Mouse (Mus musculus): Measurements from ENCODE around the gene Sorbs1. TPM values are rescaled to one million over a fixed set of nuclear protein-coding genes. Genes with fewer than 3 reads are reported as not detected.
"Not testable (repeated sequence)": the region's sequence is repeated elsewhere in the genome, so short reads cannot be mapped to it uniquely, and the experiment has no call there.

Gene Sorbs1
- polyA plus RNA-seq (2015; fragmentation: Nextera tagmentation; extraction: Ambion mirVana): 72.1 and 76.3 TPM in 2 replicates

GRCm38 (mm10) chr19:40513632-40514078, at the start of gene Sorbs1:
Gene Sorbs1, minus strand, starts transcription at chr19:40513779.
- Histone ChIP-seq H3K4me2 (replicated peaks) (peak within 1 kb of the TSS; percentile 93), H3K9ac (peak within 1 kb of the TSS; percentile 87), H3K4me3 (replicated peaks) (peak within 1 kb of the TSS; percentile 81), H3K36me3 (no peaks in the 10 kb centered on the region), H3K27me3 (replicated peaks) (no peaks in the 10 kb centered on the region), H3K4me1 (replicated peaks) (peaks cover 11% of the 10 kb centered on the region), H3K9me3 (no peaks in the 10 kb centered on the region), H3K27ac (peak within 1 kb of the TSS; percentile 91)
- WGBS: under 1% methylated on average over 46 of the region's 51 CpGs
- ATAC-seq: peak; percentile 99

- not testable (repeated sequence) for ATAC-seq
- WGBS: 72% methylated on average over 13 of the region's 31 CpGs
- peaks cover 34% of the 10 kb centered on the region for H3K36me3 ChIP-seq
These were observed 47.9 kb upstream of the Sorbs1 start for GRCm38 (mm10) chr19:40561521-40561920.

GRCm38 (mm10) chr19:40556029-40556428, 42.5 kb upstream of the Sorbs1 start:
- H3K4me2 ChIP-seq (replicated peaks): no peak overlapping the region
- H3K4me1 ChIP-seq (replicated peaks): peaks cover 9% of the 10 kb centered on the region; the same call in 1 of the 2 replicates
- H3K27me3 ChIP-seq (replicated peaks): no peaks in the 10 kb centered on the region
- no peaks in the 10 kb centered on the region for H3K9me3 ChIP-seq
- ATAC-seq: no peak
- peaks cover 44% of the 10 kb centered on the region for H3K36me3 ChIP-seq
- no peak overlapping the region for H3K27ac ChIP-seq
- no peak overlapping the region for H3K4me3 ChIP-seq (replicated peaks)
- 87% methylated on average over 7 of the region's 7 CpGs for WGBS
- H3K9ac ChIP-seq: no peak overlapping the region

More at GRCm38 (mm10) chr19:40561521-40561920, 47.9 kb upstream of the Sorbs1 start:
- not testable (repeated sequence) for H3K27ac ChIP-seq; H3K9me3 ChIP-seq; H3K4me1 ChIP-seq (replicated peaks); H3K27me3 ChIP-seq (replicated peaks); H3K9ac ChIP-seq; H3K4me2 ChIP-seq (replicated peaks); H3K4me3 ChIP-seq (replicated peaks)

- no peaks in the 10 kb centered on the region for H3K9me3 ChIP-seq
- peaks cover 44% of the 10 kb centered on the region for H3K36me3 ChIP-seq
- no peak overlapping the region for H3K9ac ChIP-seq
- no peak overlapping the region for H3K4me2 ChIP-seq (replicated peaks)
- H3K4me1 ChIP-seq (replicated peaks): peaks cover 9% of the 10 kb centered on the region; the same call in 1 of the 2 replicates
- no peak overlapping the region for H3K27ac ChIP-seq
- no peak overlapping the region for H3K4me3 ChIP-seq (replicated peaks)
- 88% methylated on average over 8 of the region's 8 CpGs for WGBS
- ATAC-seq: no peak
- no peaks in the 10 kb centered on the region for H3K27me3 ChIP-seq (replicated peaks)
These were observed 41.6 kb upstream of the Sorbs1 start for GRCm38 (mm10) chr19:40555136-40555535.

GRCm38 (mm10) chr19:40554343-40554742, 40.8 kb upstream of the Sorbs1 start:
- Histone ChIP-seq H3K4me3 (replicated peaks) (no peak overlapping the region), H3K4me1 (replicated peaks) (peaks cover 9% of the 10 kb centered on the region; the same call in 1 of the 2 replicates), H3K36me3 (peaks cover 44% of the 10 kb centered on the region), H3K4me2 (replicated peaks) (no peak overlapping the region), H3K27me3 (replicated peaks) (no peaks in the 10 kb centered on the region), H3K27ac (peak overlapping the region; percentile 70; the same call in 1 of the 2 replicates), H3K9me3 (no peaks in the 10 kb centered on the region), H3K9ac (no peak overlapping the region)
- WGBS: 68% methylated on average over 11 of the region's 11 CpGs
- ATAC-seq: no peak

- 60% methylated on average over 6 of the region's 6 CpGs for WGBS
- H3K9ac ChIP-seq: no peak overlapping the region
- no peak overlapping the region for H3K4me3 ChIP-seq (replicated peaks)
- H3K27ac ChIP-seq: peak overlapping the region; percentile 70; the same call in 1 of the 2 replicates
- no peaks in the 10 kb centered on the region for H3K27me3 ChIP-seq (replicated peaks)
- H3K9me3 ChIP-seq: no peaks in the 10 kb centered on the region
- H3K36me3 ChIP-seq: peaks cover 44% of the 10 kb centered on the region
- ATAC-seq: peak; percentile 42
- H3K4me1 ChIP-seq (replicated peaks): peaks cover 9% of the 10 kb centered on the region; the same call in 1 of the 2 replicates
- H3K4me2 ChIP-seq (replicated peaks): no peak overlapping the region
These were observed 40.3 kb upstream of the Sorbs1 start for GRCm38 (mm10) chr19:40553849-40554248.

GRCm38 (mm10) chr19:40553014-40553789, 39.6 kb upstream of the Sorbs1 start:
- H3K36me3 ChIP-seq: peaks cover 44% of the 10 kb centered on the region
- no peak overlapping the region for H3K4me3 ChIP-seq (replicated peaks)
- H3K27ac ChIP-seq: no peak overlapping the region
- no peak overlapping the region for H3K4me2 ChIP-seq (replicated peaks)
- H3K27me3 ChIP-seq (replicated peaks): no peaks in the 10 kb centered on the region
- H3K4me1 ChIP-seq (replicated peaks): peaks cover 9% of the 10 kb centered on the region; the same call in 1 of the 2 replicates
- no peak overlapping the region for H3K9ac ChIP-seq
- H3K9me3 ChIP-seq: no peaks in the 10 kb centered on the region
- ATAC-seq: no peak
- 86% methylated on average over 14 of the region's 14 CpGs for WGBS

GRCm38 (mm10) chr19:40549516-40550135, 36.0 kb upstream of the Sorbs1 start:
- Histone ChIP-seq H3K4me1 (replicated peaks) (peaks cover 6% of the 10 kb centered on the region; the same call in 1 of the 2 replicates), H3K27ac (peak overlapping the region; percentile 59), H3K36me3 (peaks cover 24% of the 10 kb centered on the region; the same call in 1 of the 2 replicates), H3K4me2 (replicated peaks) (no peak overlapping the region), H3K9me3 (no peaks in the 10 kb centered on the region), H3K9ac (no peak overlapping the region), H3K4me3 (replicated peaks) (no peak overlapping the region), H3K27me3 (replicated peaks) (no peaks in the 10 kb centered on the region)
- 61% methylated on average over 6 of the region's 6 CpGs for WGBS
- ATAC-seq: no peak

- Histone ChIP-seq H3K27me3 (replicated peaks) (no peaks in the 10 kb centered on the region), H3K36me3 (peaks cover 24% of the 10 kb centered on the region; the same call in 1 of the 2 replicates), H3K4me2 (replicated peaks) (no peak overlapping the region), H3K9me3 (no peaks in the 10 kb centered on the region), H3K4me1 (replicated peaks) (no peaks in the 10 kb centered on the region), H3K27ac (peak overlapping the region; percentile 27; the same call in 1 of the 2 replicates), H3K4me3 (replicated peaks) (no peak overlapping the region), H3K9ac (no peak overlapping the region)
- 35% methylated on average over 5 of the region's 5 CpGs for WGBS
- 0 out of 2 replicates have a peak, but pooled peaks have one; percentile 21 for ATAC-seq
These were observed 35.4 kb upstream of the Sorbs1 start for GRCm38 (mm10) chr19:40548796-40549515.

GRCm38 (mm10) chr19:40548386-40548785, 34.8 kb upstream of the Sorbs1 start:
- Histone ChIP-seq H3K36me3 (peaks cover 19% of the 10 kb centered on the region; the same call in 1 of the 2 replicates), H3K4me3 (replicated peaks) (no peak overlapping the region), H3K27me3 (replicated peaks) (no peaks in the 10 kb centered on the region), H3K4me1 (replicated peaks) (no peaks in the 10 kb centered on the region), H3K9me3 (no peaks in the 10 kb centered on the region), H3K4me2 (replicated peaks) (no peak overlapping the region), H3K27ac (peak overlapping the region; percentile 27; the same call in 1 of the 2 replicates), H3K9ac (no peak overlapping the region)
- no peak for ATAC-seq
- 86% methylated on average over 6 of the region's 6 CpGs for WGBS

- Histone ChIP-seq H3K27me3 (replicated peaks) (no peaks in the 10 kb centered on the region), H3K9ac (no peak overlapping the region), H3K36me3 (no peaks in the 10 kb centered on the region), H3K4me2 (replicated peaks) (no peak overlapping the region), H3K4me3 (replicated peaks) (no peak overlapping the region), H3K4me1 (replicated peaks) (no peaks in the 10 kb centered on the region), H3K27ac (no peak overlapping the region), H3K9me3 (no peaks in the 10 kb centered on the region)
- ATAC-seq: peak; percentile 73
- 4% methylated on average over 3 of the region's 3 CpGs for WGBS
These were observed 31.3 kb upstream of the Sorbs1 start for GRCm38 (mm10) chr19:40544856-40545255.

- H3K9ac ChIP-seq: no peak overlapping the region
- no peaks in the 10 kb centered on the region for H3K9me3 ChIP-seq
- no peaks in the 10 kb centered on the region for H3K36me3 ChIP-seq
- 75% methylated on average over 7 of the region's 7 CpGs for WGBS
- no peak overlapping the region for H3K4me2 ChIP-seq (replicated peaks)
- H3K4me1 ChIP-seq (replicated peaks): no peaks in the 10 kb centered on the region
- H3K27ac ChIP-seq: no peak overlapping the region
- no peak overlapping the region for H3K4me3 ChIP-seq (replicated peaks)
- no peak for ATAC-seq
- no peaks in the 10 kb centered on the region for H3K27me3 ChIP-seq (replicated peaks)
These were observed 29.2 kb upstream of the Sorbs1 start for GRCm38 (mm10) chr19:40542776-40543175.
